Mouse (Mus musculus): ENCODE measurements around the gene Rbx1. TPM values are rescaled to one million over a fixed set of nuclear protein-coding genes. Genes with fewer than 3 reads are reported as not detected.
A peak's percentile ranks its signal among the peaks of the same experiment; 100 is the strongest.

Gene Rbx1
- polyA plus RNA-seq, 1 experiment from 2014 or later = 612 TPM

GRCm38 (mm10) chr15:81503995-81504394, 37.9 kb downstream of the Rbx1 start:
- no peak overlapping the region for H3K27ac ChIP-seq
- H3K4me1 ChIP-seq = no peaks in the 10 kb centered on the region
- H3K27me3 ChIP-seq (ENCODE audit: poor library complexity, severe bottlenecking) = no peaks in the 10 kb centered on the region
- 91% methylated on average over 2 of the region's 2 CpGs for WGBS
- no peaks in the 10 kb centered on the region for H3K9me3 ChIP-seq
- no peaks in the 10 kb centered on the region for H3K36me3 ChIP-seq (replicated peaks)
- no peak overlapping the region for H3K4me3 ChIP-seq
- no peak for DNase-seq (ENCODE audit: extremely low spot score, low spot score)

- H3K27ac ChIP-seq = no peak overlapping the region
- H3K36me3 ChIP-seq (replicated peaks) = no peaks in the 10 kb centered on the region
- H3K27me3 ChIP-seq (ENCODE audit: poor library complexity, severe bottlenecking) = no peaks in the 10 kb centered on the region
- no peak for DNase-seq (ENCODE audit: extremely low spot score, low spot score)
- H3K9me3 ChIP-seq = no peaks in the 10 kb centered on the region
- H3K4me1 ChIP-seq = no peaks in the 10 kb centered on the region
- no peak overlapping the region for H3K4me3 ChIP-seq
Observed at GRCm38 (mm10) chr15:81507201-81507600, 41.1 kb downstream of the Rbx1 start.

DNA sequence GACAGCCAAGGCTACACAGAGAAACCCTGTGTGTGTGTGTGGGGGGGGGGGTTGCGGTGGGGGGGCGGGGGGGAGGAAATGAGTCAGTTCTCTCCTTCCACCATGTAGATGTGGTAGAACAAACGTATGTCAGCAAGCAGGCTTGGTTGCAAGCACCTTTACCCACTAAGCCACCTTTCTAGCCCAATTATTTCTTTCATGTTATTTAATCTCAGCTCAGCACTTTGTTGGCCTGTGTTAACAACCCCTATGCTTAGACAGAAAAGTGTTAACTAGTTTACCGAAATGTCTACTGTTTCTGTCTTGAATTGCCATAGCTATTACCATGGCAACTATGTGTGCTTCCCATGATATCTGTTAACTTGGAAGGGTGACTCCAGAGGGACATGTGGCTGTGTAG, 44.5 kb downstream of the Rbx1 start:
- Histone ChIP-seq H3K4me3 (no peak overlapping the region), H3K9me3 (no peaks in the 10 kb centered on the region), H3K27me3 (ENCODE audit: poor library complexity, severe bottlenecking) (no peaks in the 10 kb centered on the region), H3K4me1 (peaks cover 17% of the 10 kb centered on the region), H3K36me3 (replicated peaks) (no peaks in the 10 kb centered on the region), H3K27ac (no peak overlapping the region)
- 84% methylated on average over 4 of the region's 4 CpGs for WGBS
- DNase-seq (ENCODE audit: extremely low spot score, low spot score) = no peak

GRCm38 (mm10) chr15:81511601-81512261, 45.6 kb downstream of the Rbx1 start:
- Histone ChIP-seq H3K27ac (no peak overlapping the region), H3K9me3 (no peaks in the 10 kb centered on the region), H3K36me3 (replicated peaks) (no peaks in the 10 kb centered on the region), H3K4me1 (peaks cover 17% of the 10 kb centered on the region), H3K4me3 (no peak overlapping the region; the same call in 1 of the 2 replicates), H3K27me3 (ENCODE audit: poor library complexity, severe bottlenecking) (no peaks in the 10 kb centered on the region)
- no peak for DNase-seq (ENCODE audit: extremely low spot score, low spot score)
- WGBS = 59% methylated on average over 21 of the region's 21 CpGs

DNA sequence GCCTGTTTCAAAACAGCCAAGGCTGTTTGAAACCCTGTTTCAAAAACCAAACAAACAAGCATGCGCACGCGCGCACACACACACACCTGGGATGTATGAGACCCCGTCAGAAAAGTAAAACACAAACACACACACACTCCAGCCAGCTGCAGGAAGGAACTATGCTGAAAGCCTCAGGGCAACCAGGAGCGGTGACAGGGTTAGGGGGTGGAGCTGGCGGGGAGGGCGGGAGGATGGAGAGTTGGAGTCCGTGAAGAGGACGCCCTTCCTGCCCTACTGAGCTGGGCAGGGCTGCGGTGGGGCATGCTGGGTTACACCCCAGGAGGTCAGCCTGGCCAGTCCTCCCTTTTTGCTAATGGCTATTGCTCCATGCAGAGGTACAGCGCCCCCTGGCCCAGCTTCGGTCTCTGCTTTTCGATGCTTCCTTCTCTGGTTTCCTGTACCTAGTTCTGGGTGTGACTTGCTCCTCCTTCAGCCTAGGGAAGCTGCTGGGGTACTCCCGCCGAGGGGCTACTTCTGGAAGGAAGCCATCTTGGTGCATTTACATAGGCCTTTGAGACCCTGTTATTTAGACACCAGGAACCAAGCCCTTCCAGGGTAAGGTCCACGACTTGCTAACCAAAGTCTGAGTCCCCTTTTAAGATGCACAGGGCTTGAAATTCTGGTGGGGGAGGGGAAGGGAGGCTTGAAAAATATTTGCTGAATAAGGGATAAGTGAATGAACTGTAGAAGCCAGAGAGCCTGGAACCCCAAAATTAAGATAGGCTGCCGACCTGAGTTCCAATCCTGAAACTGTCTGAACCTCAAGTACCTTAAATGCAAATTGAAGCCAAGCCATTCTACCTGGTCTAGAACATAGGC, 48.2 kb downstream of the Rbx1 start:
- Histone ChIP-seq H3K4me1 (peaks cover 17% of the 10 kb centered on the region), H3K27me3 (ENCODE audit: poor library complexity, severe bottlenecking) (no peaks in the 10 kb centered on the region), H3K27ac (peak overlapping the region; percentile 79), H3K9me3 (no peaks in the 10 kb centered on the region), H3K36me3 (replicated peaks) (no peaks in the 10 kb centered on the region), H3K4me3 (peak overlapping the region; percentile 46)
- 9% methylated on average over 18 of the region's 18 CpGs for WGBS
- DNase-seq (ENCODE audit: extremely low spot score, low spot score) = peak; percentile 72

DNA sequence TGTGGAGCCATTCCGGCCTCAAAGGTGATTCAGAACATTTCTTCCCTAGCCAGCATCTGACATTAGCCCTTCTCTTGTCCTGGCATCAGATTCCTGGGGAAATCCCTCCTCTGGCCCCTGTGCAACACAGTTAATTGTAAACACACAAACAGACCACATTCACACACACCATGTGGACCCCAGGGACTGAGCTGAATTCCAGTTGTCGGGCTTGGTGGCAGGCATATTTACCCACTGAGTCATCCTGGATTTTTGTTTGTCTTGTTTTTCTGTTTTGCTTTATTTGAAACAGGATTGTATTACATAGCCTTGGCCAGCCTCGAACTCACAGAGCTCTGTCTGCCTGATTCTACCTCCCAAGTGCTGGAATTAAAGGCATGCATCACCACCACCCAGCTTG, 49.1 kb downstream of the Rbx1 start:
- Histone ChIP-seq H3K36me3 (replicated peaks) (no peaks in the 10 kb centered on the region), H3K9me3 (no peaks in the 10 kb centered on the region), H3K27me3 (ENCODE audit: poor library complexity, severe bottlenecking) (0 out of 2 replicates have a peak, but pooled peaks cover 3% of the 10 kb centered on the region), H3K4me1 (peaks cover 17% of the 10 kb centered on the region), H3K27ac (peak overlapping the region; percentile 79; the same call in 1 of the 2 replicates), H3K4me3 (no peak overlapping the region)
- no peak for DNase-seq (ENCODE audit: extremely low spot score, low spot score)
- 86% methylated on average over 3 of the region's 3 CpGs for WGBS

- Histone ChIP-seq H3K27me3 (ENCODE audit: poor library complexity, severe bottlenecking) (peaks cover 13% of the 10 kb centered on the region), H3K4me1 (peaks cover 33% of the 10 kb centered on the region)
- no peak for DNase-seq (ENCODE audit: extremely low spot score, low spot score)
Observed at GRCm38 (mm10) chr15:81518031-81518430, 51.9 kb downstream of the Rbx1 start.

DNA sequence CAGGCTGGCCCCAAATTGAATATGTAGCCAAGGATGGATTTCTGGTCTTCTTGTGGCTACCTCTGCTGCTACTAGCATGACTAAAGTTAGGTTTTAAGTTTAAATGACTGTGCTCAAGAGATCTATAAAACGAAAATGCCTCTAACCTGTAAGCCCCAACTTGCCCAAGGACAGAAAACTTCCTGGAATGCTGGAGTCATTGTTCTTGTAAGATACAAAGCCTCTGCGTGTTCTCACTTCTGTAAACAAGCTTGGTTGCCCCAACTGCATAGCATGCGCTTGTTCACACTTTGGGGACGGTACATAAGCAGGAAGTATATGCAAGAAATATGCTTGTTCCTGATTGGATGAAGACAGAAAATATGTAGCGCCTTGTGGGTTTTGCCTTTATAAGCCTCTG, 52.7 kb downstream of the Rbx1 start:
- DNase-seq (ENCODE audit: extremely low spot score, low spot score) = no peak
- Histone ChIP-seq H3K4me1 (peaks cover 38% of the 10 kb centered on the region), H3K27ac (no peak overlapping the region), H3K27me3 (ENCODE audit: poor library complexity, severe bottlenecking) (peaks cover 13% of the 10 kb centered on the region), H3K36me3 (replicated peaks) (no peaks in the 10 kb centered on the region), H3K4me3 (no peak overlapping the region), H3K9me3 (no peaks in the 10 kb centered on the region)
- 83% methylated on average over 5 of the region's 5 CpGs for WGBS

More at GRCm38 (mm10) chr15:81518031-81518430, 51.9 kb downstream of the Rbx1 start:
- H3K9me3 ChIP-seq = no peaks in the 10 kb centered on the region
- no peak overlapping the region for H3K27ac ChIP-seq
- H3K4me3 ChIP-seq = no peak overlapping the region
- WGBS = 58% methylated on average over 6 of the region's 6 CpGs
- H3K36me3 ChIP-seq (replicated peaks) = no peaks in the 10 kb centered on the region

DNA sequence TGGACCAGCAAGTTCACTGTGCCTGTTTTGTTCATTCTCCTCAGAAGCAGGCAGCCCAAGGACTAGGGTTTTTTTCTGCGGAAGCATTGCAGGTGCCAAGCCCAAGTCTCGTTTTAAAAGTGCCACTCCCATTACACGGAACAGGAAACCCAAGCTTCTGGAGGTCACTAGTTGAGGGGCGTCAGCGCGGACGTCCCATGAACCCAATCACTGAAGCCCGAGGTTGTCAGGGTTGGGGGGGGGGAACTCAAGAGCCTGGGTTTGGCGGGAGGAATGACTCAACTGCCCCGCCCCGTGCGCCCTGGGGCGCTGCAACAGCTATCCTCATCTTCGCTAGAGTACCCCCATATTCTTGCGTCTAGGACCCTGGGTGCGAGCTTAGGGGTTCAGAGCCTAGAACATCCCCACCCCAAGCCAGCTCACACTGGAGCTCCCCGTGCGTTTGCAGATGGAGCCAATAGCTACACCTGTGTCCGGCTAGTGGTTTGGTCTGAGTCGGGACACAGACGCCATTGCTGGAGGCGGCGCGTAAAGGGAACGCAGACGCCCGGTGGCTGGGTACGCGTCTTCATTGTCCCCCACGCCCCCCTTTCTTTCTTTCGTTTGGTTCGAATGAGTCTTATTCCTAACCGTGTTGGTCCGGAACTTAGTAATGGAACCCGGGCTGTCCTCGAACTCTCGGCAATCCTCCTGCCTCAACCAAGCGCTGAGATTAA, 56.1 kb downstream of the Rbx1 start:
- WGBS = under 1% methylated on average over 38 of the region's 38 CpGs
- Histone ChIP-seq H3K4me3 (peak overlapping the region; percentile 59), H3K36me3 (replicated peaks) (no peaks in the 10 kb centered on the region), H3K27ac (peak overlapping the region; percentile 89), H3K4me1 (peaks cover 36% of the 10 kb centered on the region), H3K27me3 (ENCODE audit: poor library complexity, severe bottlenecking) (peaks cover 24% of the 10 kb centered on the region), H3K9me3 (no peaks in the 10 kb centered on the region)
- DNase-seq (ENCODE audit: extremely low spot score, low spot score) = peak; percentile 67

GRCm38 (mm10) chr15:81522761-81523168, 56.7 kb downstream of the Rbx1 start:
- Histone ChIP-seq H3K27me3 (ENCODE audit: poor library complexity, severe bottlenecking) (peaks cover 24% of the 10 kb centered on the region), H3K9me3 (no peaks in the 10 kb centered on the region), H3K4me1 (peaks cover 36% of the 10 kb centered on the region), H3K4me3 (peak overlapping the region; percentile 59), H3K27ac (peak overlapping the region; percentile 89), H3K36me3 (replicated peaks) (no peaks in the 10 kb centered on the region)
- WGBS = 0% methylated on average over 16 of the region's 16 CpGs
- no peak for DNase-seq (ENCODE audit: extremely low spot score, low spot score)

GRCm38 (mm10) chr15:81523169-81523871, 57.2 kb downstream of the Rbx1 start:
- peak overlapping the region; percentile 59 for H3K4me3 ChIP-seq
- DNase-seq (ENCODE audit: extremely low spot score, low spot score) = peak; percentile 92
- H3K9me3 ChIP-seq = no peaks in the 10 kb centered on the region
- H3K4me1 ChIP-seq = peaks cover 36% of the 10 kb centered on the region
- H3K27me3 ChIP-seq (ENCODE audit: poor library complexity, severe bottlenecking) = peaks cover 24% of the 10 kb centered on the region
- no peaks in the 10 kb centered on the region for H3K36me3 ChIP-seq (replicated peaks)
- peak overlapping the region; percentile 89 for H3K27ac ChIP-seq
- under 1% methylated on average over 41 of the region's 41 CpGs for WGBS

- peak; percentile 30 for DNase-seq (ENCODE audit: extremely low spot score, low spot score)
- Histone ChIP-seq H3K4me3 (peak overlapping the region; percentile 59), H3K36me3 (replicated peaks) (no peaks in the 10 kb centered on the region), H3K27ac (peak overlapping the region; percentile 89), H3K27me3 (ENCODE audit: poor library complexity, severe bottlenecking) (peaks cover 24% of the 10 kb centered on the region), H3K4me1 (peaks cover 36% of the 10 kb centered on the region), H3K9me3 (no peaks in the 10 kb centered on the region)
- under 1% methylated on average over 12 of the region's 12 CpGs for WGBS
Observed at GRCm38 (mm10) chr15:81523901-81524300, 57.8 kb downstream of the Rbx1 start.
